Mouse (Mus musculus): ENCODE measurements around the gene Hamp.

The Hamp gene

DNA sequence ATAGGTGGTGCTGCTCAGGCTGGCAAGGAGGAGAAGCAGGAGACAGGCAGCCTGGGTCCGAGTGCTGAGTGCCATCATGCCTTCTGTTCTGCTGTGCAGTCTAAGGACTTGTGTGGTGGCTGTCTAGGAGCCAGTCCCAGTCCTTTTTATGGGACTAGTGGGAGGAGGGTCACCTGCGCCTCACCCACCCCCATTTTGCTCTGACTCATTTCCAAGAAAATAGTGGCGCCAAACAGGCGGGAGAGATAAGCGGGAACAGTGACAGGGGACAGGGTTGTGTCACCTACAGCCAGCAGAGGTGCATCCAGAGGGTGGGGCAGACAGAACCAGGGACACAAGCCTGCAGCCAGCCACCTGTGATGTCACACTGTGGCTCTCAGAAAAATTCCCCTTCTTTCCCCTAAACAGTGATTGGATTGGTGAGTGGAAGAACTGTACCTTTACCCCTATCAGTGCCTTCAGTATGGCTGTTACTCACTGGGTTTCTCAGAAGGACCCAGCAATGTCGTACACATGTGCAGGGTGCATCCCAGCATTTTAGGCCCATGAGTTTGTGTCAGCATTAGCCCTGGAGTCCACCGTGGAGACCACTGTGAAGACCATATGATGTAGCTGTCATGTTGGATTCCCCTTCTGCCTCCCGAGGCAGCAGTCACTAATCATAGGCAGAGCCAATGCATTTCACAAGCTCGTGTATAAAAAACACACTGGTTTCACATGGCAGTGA, at the start of gene Hamp:
Gene Hamp (minus strand): TSS at position 124 of the 727 bp plus-strand sequence.
- no peak for DNase-seq

DNA sequence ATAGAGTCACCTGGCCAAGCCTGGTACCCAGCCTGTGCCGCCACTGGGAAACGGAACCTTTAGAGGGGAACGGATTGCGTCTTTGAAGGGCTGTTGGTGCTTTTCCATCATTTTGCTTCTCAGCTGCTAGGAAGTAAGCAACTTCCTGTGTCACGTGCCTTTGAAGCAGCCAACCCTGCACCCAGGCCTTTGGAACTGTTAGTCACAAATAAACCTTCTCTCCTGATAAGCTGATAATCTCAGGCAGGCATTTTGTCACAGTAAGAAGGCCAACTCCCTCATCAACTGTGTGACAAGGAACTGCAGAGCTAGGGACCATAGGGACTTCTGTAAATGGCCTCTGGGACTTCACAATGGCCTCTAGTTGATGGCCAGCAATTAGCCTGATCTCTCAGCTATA, 48.3 kb upstream of the Hamp start:
- DNase-seq: no peak

DNA sequence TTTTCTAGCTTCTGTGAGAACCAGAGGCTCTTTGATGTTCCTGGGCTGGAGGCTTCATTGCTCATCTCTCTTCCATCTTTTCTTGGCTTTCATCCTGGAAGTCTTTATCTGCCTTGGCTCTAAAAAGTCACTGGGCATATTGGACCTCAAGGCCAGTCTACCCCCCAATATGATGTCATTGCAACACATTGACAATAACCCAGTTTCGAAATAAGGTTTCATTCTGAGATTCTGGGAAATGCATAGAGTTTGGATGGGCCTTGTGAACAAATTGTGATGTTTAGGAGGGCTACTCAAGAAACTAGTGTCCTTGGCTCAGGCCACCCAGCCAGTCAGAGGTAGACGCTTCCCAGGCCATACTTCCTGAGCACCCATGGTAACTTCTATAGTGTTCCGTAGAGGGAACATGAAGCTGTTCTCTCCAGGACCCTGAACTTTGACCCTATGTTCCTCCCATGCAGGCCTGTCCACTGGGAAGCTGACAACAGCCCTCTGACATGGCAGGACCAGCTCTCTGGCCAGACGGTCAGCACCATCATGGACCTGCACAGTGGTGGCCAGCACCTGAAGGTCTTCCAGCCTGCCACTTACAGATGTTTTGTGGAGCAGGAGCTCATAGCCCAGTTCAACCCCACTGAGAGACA, 44.8 kb upstream of the Hamp start:
- no peak for DNase-seq

DNA sequence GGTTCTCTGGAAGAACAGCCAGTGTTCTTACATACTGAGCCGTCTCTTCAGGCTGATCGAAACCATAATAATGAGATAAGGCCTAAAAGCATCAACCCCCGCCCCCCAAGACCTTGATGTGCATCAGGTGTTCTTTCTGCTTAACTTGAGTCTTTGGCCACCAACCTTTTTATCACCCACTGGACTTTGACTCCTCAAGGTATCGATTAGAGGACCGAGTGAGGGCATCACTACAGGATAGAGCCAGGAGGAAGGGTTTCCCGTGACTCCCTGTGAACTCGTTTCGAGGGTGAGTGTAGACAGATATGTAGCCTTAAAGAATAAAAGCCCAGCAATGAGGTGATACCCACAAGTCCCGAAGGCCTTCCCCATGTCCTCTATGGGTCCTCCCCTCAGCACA, 41.5 kb upstream of the Hamp start:
- no peak for DNase-seq

DNA sequence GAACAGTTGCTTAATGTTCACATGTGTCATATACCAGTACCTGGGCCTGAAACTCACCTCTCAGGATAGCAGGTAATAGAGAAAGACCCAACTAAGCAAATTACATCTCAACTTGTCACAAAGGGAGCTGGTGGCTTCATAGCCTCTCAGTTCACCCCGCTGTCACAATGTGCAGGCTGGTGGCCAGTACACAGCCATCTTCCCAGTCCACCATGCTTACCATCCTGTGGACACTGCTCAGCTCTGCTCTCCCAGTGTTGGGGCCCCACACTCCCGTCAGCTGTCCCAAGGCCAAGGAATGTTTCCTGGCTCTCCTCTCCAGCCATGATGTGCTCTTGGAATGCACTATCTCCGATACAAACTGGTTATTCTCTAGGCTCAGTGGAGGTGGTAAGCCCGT, 37.9 kb upstream of the Hamp start:
- no peak for DNase-seq

DNA sequence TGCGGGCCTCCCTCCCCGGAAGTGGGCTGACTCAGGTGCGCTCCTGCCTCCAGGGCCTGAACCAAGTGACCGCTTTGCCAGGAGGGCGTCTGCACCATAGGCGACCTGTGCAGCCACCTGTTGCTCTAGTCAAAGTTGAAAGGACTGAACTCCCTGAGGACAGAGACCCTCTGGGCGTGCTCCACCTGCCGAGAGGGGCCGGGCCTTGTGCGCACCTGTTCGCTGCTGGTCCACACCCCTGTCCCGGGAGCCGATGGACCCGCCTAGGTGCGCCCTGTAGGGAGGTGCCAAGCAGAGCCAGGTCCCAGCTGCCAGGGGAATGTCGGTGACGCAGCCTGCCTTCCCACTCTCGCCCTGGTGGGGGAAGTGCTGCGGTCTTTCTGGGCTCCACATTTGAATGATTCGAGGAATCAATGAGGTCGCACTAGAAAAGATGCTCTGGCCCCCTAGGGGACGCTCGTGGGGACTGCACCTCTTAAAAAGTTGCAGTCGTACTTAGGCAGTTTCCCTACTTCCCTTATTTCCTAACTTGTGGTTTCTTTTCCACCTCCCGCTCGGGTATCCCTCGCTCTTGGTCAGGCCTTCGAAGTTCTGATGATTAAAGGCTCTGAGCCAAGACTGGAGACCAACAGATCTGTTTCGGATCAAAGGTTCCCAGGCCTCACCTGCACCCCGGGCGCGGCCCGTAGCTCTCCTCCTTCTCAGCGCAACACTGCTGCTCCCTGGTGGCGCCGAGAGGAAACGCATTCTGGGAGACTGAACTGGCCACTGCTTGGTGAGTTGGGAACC, 29.9 kb upstream of the Hamp start, which contains the start of gene Fam187b:
Gene Fam187b (plus strand): TSS at position 290 of the 789 bp plus-strand sequence.
- DNase-seq: peak; percentile 87 to 90

DNA sequence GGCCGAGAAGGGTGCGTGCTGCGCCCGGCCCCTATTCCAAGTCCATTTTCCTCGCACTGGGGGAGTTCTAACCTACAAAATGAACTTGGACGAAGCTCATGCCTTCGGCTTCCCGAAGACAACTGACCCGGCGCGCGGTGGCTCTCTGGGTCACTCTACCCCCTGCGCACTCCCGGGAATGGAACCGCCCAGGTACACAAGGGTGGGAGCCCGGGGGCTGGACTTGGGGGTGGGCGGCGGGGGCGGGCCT, 29.3 kb upstream of the Hamp start, which contains the start of gene Lsr:
Gene Lsr (minus strand): TSS at position 214 of the 250 bp plus-strand sequence.
- DNase-seq: no peak

DNA sequence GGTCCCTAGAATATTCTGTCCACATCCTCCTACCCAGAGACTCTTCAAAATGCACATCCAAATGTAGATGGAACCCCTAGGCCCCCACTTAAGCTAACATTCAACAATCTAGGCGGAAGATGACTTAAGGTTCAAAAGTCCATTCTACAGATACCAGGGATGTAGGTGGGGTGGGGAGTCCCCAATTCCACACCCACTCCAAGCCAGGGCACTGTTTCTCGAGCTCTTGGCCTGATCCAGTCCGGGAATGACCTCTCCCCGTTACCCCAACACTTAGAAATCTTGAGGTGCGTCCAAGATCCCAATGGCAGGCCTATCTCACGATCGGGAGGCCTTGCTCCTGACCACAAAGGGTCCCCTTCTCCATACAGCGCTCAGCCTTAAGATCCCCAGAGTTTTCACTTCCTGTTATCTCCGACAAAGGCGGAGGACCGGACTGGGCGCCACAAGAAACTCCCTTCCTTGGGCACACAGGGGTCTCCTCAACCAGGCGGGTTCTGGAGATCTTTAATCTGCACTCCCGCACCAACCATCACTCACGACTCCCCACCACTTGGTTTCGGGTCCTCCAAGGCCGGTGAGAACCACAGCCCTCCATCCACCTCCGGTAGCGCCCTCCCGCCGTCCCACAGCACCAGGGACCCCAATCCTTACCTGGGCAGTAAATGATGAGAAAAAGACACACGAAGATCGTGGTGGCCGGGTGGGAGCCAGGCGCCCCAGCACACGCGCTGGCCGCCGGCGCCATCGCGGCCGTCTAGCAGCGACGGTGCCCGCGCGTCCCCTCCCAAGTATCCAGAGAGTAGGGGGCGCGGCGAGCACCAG, 28.8 kb upstream of the Hamp start:
- DNase-seq: no peak

DNA sequence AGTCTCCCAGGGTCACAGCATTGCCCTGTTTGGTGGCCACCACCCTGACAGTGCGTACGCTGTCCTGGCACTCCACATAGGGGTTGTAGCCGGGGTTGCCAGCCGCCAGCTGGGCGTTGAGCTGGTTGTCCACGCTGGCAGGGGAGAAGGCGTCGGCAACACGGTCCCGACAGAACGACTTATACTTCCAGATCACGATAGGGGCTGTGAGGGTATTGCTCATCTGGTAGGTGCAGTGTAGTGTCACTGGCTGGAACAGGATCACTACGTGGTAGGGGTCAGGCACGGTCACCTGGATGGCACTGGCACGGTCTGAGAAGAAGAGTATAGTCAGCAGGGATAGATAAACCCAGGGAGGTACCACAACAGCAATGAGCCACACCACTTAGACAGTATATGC, 28.1 kb upstream of the Hamp start:
- no peak for DNase-seq

DNA sequence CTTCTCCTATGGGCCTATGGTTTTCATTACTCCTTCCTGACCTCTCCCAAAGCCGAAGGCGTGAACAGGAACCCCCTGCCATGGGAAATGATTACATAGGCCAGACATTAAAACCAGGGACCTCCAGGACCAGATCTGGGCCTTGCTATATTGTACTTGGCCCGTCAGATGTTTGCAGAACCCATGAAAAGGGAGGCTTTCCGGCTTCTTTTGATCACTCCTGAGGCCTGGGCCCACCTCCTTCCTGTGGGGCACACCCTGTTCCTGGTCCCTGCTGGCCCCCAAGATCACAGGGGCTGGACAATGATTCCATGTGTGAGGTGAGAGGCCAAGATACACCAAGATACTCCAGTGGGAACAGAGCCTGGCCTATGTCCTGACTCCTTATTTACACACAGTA, 25.3 kb upstream of the Hamp start:
- no peak for DNase-seq

DNA sequence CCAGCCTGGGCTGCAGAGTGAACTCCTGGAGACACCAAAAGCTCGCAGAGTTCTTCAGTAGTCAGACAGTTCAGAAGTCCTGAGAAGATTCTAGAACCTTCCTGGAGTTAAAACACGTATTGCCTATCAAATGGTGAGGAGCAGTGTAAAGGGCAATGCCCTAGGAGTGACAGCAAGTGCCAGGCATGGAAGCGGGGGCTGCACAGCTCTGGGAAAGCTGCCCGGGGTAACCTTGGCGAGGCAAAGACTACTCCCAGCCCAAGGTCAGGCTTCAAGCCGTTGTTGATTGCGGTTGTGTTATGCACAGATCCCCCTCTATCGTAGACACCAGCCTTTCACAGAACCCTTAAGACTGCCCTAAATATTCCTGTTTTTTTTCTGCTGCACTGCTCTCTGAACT, 24.8 kb upstream of the Hamp start:
- no peak for DNase-seq

DNA sequence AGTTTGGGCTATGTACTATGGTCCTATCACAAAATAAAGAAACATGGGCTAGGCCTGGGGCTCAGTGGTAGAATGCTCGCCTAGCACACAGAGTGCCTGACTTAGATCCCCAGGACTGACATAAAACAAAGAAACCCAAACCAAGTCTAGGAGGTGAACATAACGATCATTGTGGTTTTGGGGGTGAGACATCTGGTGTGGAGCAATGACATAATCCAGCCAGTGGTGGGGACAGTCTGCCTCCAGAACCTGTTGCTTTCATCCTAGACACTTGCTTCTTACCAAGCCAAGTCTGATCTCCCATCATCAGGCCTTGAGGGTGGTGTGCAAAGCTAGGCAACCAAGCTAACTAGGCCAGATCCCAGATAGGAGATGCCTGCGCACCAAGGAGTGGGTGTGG, 22.8 kb upstream of the Hamp start:
- DNase-seq: no peak

DNA sequence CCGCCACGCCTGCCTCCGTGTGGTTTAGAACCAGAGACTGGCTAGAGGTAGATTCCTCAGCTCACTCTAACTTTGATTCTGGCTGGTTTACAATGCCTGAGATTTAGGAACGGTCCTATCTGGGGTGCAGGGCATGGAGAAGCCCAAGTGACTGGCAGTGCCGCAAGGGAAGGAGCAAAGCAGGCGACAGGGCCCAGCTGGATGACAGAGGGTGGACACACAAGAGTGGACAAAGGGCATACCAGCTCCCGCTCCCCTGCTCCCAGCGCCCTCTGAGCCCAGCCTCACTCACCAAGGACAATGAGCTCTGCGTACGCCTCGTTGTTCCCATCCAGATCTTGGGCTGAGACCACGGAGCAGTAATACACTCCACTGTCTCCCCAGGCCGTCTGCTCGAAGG, 21.8 kb upstream of the Hamp start:
- no peak for DNase-seq

DNA sequence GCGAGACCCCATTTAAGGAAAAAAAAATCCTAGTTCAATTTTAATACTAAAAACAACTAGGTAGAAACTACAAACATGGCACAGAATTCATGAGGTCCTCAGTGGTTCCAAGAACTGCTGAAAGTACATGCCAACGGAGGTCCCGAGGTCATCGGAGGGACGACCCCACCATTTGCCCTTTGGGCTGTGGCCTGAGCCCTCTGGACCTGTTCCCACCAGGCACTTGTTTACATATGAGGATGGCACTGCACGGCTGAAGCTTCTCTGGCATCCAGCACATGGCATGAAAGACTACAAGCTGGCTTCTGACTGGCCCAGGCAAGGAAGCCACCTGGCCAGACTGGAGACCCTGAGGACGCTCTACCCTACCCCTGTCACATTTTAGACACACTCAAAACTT, 20.5 kb upstream of the Hamp start:
- DNase-seq: no peak

DNA sequence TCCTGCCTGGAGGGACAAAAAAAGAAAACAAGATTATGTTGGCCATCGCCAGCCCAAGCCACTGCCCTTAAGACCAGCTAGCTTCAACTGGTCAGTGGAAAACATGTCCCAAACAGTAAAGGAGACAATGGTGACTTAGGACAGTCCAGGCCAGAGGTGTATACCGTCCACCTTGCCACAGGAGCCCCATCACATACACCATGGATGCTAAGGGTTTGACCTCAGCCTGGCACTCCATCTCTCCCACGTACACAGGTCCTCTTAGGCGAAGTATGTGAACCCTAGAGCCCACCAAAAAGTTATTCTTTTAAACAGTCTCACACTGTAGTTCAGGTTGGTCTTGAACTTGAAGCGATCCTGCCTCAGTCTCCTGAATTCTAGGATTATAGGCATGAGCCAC, 19.0 kb upstream of the Hamp start:
- DNase-seq: no peak

DNA sequence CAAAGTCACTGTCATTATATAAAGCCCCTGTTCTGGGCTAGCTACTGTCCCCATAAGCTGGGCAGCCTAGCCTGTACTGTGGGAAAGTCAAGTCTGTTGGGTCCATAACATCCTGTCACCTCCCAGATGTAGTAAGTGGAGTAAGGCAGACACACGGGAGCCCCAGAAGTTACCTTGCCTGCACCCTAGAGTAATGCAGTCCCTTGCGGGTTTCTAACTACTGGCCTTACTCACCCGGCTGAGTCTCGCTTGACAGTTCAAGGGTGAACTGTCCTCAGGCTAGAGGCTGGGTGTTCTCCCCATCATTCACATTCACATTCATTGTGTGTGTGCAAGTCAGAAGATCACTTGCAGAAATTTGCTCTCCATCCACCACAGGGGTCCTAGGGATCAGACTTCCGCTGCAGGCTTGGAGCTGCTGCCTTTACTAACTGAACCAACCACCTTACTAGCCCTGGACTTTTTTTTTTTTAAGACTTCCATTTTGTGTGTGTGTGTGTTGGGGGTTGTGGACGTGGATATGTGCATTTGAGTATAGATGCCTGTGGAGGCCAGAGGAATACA, 16.0 kb upstream of the Hamp start:
- no peak for DNase-seq

DNA sequence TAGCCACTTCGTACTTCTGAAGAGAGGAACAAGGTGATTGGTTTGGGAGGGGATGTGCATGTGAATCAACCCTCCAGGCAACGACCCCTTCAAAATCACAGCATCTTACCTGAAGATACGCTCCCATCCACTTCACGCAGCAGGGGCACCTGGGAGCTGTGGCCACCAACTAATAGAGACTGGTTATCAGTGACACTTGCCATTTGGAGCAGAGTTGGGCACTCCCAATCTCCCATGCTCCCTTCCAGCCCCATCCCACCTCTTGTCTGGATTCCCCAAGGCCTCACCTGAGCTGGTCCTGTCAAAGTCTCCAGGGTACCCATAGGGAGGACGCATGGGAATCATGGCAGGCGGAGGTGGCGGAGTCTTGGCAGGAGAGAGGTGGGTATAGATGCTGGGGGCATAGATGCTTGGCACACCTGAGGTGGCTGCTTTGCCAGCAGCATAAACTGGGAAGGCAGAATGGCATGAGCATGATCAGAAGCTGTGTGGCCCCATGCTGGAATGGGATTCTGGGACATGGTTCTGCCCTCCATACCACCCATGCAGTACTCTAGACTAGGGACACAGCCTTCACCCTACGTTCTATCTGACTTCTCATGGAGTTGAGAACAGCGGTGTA, 15.1 kb upstream of the Hamp start:
- no peak for DNase-seq

DNA sequence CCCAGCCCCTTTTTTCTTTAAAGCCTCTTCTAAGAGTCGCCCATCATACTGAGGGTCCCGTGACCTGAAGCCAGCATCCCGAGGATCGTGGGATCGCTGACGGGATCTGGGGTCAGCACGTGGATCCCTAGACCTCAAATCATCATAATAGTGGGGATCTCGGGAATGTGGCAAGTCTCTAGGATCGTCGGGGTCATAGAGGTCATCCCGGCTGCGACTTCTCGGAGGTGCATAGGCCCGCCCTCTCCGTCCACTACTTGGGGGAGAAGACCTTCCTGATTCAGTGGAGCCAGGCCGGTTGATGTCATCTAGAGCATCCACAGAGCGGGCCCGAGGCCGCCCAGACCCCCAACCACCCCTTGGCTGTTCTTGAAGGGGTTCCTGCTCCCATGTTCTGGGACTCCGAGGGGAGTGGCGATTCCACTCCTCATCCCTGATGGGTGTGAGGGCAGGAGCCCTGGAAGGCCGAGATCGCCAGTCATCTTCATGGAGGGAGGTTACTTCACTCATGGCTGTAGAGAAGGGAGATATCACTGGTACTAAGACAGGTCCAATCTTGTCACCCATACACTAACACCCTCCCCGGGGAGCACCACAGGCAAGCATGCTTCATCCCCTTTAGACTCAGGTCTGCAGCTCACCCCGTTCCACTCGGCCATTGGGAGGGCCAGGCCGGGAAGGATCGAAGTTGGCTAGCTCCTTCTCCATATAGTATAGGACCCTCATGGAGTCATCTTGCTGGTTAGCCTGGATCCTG, 14.5 kb upstream of the Hamp start:
- DNase-seq: peak in 1 of 2 experiments; percentile 45

DNA sequence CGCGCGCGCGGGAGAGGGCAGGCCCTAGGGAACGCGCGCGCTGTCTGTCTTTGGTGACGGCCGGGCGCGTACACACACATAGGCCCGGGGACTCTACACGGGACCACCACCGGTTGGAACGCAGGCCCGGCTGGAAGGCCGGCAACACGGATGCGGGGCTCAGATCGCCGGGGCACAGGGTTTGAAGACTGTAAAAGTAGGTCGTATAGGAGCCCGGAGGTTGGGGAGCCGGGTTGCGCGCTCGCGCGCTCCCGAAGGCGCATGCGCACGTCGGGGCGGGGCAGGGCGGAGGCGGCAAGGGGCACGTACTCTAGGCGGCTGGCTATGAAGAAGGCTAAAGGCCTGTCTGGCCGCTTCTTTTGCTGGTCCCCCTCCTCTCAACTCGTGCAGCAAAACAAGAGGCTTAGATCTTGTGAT, 13.5 kb upstream of the Hamp start:
- DNase-seq: peak; percentile 93 to 94

DNA sequence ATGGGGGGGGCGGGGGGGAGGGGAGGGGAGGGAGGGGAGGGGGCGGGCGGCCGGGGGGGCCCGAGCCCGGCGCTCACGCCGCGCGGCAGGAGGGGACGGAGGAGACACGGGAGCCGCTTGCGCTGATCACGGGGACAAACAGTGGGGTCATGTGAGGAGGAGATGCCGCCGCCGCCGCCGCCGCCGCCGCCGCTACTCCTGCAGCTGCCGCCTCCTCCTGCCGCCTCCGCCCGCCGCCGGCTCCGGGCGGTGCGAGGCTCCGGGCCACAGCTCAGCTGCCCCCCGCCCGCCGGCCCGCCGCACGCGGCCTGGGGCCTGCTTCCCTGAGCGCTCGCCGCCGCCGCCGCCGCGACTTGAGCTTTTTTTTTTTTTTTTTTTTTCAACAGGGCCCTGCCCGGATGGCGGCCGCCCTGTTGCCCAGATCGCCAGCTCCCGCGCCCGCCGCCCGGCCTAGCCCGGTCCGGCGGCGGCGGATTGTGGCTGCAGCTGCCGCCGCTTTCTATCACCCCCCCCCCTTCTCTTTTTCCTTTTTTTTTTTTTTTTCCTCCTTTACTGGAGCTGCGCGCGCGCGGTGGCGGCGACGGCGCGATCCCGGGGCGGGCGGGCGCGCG, 13.0 kb upstream of the Hamp start, which contains the start of gene Usf2:
Gene Usf2 (minus strand): TSS at position 48 of the 611 bp plus-strand sequence.
- peak; percentile 76 to 82 for DNase-seq

DNA sequence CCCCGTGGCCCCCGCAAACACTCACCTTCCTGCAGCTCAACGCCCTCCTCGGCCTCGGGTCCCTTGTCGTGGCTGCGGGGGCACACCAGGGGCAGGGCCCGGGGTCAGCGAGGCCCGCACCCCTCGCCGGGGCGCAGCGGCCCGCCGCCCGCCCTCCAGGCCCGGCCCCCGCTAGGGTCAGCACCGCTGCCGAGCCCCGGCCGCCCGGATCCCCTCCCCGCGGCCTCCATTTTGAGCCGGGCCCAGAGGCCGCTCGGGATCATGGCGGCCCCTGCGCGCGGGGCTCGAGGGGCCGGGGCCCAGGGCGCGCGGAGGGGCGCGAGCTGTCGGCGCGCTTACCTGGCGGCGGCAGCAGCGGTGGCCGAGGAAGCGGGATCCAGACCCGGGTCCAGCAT, 12.5 kb upstream of the Hamp start:
- no peak for DNase-seq

Measured in thymus, postnatal 36 days (tissue).